Mouse (Mus musculus): ENCODE data around the gene Slc10a2.
"Not testable (repeated sequence)": the region's sequence is repeated elsewhere in the genome, so short reads cannot be mapped to it uniquely, and the experiment has no call there.

The Slc10a2 gene

GRCm38 (mm10) chr8:5105186-5105585 lies at the start of gene Slc10a2:
Gene Slc10a2, minus strand, starts transcription at chr8:5105351.
- DNase-seq (ENCODE audit: low spot score in 2 of 2): no peak

GRCm38 (mm10) chr8:5129322-5129829 lies 24.2 kb upstream of the Slc10a2 start:
- no peak for DNase-seq (ENCODE audit: low spot score in 2 of 2)

DNA sequence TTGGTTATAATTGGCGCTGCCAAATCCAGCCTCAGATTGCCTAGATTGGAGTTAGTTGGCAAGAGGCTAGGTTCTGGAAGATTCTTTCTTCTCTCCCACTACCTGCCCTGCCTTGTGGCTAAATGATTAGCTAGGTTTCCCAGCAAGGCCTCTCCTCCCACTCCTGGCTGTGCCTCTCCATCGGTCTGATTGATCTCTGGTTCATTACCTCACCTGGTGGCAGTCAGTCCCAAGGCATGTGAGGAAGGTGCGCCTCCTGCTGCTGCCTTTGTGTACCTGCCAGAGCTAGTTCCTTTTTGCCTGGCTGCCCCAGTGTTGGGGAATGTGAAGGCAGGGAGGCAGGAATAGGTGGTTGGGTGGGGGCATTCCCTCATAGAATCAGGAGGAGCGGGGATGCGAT lies 1.7 kb upstream of the Slc10a2 start:
- DNase-seq (ENCODE audit: low spot score in 2 of 2): no peak

GRCm38 (mm10) chr8:5095392-5095791 lies 9.8 kb downstream of the Slc10a2 start:
- DNase-seq (ENCODE audit: low spot score in 2 of 2): no peak

DNA sequence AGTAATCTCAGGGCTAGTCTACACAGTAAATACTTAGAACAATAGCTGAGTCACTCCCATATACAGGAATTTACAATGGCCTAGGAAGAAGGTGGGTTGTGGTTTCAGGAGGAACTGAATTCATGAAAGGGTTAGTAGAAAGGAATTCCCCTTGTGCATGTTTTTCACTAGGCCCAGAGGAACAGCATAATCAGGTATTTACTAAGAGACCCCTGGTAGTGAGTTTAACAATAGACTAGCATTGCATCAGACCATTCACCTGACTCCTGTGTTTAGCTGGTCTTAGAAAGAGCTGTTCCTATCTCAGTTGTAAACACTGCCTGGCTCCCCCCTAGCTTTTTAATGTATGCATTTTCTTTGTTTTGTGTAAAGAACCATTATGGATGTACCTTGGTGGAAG lies 11.2 kb downstream of the Slc10a2 start:
- not testable (repeated sequence) for DNase-seq (ENCODE audit: low spot score in 2 of 2)

DNA sequence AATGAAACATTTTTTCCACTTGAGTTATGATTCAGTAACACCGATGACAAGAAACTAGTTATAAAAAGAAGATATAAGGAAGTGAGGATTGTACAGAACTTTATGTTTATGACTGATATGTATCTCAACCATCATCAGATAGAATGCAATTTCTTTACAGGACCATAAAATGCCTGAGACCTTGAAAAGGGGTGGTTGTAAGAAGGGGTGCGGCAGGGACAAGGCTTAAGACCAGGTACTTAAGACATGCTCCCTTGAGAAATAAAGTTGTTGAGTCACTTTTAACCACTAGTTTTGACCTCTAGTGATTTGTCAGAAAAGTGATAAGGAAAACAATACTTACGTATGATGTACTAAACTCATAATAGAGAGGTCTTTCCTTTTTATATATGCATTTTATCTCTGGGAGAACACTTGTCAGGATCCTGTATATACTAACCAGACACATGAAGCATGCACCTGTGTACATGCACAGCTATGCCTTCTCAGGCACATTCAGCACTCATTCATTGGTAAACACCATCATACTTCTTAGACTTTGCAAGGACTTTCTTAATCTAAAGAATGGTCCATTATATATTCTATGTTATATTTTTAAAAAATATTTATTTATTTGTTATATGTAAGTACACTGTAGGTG lies 31.4 kb downstream of the Slc10a2 start:
- no peak for DNase-seq (ENCODE audit: low spot score in 2 of 2)

- no peak for DNase-seq (ENCODE audit: low spot score in 2 of 2)
These were observed 46.3 kb downstream of the Slc10a2 start for GRCm38 (mm10) chr8:5058888-5059287.

- DNase-seq (ENCODE audit: low spot score in 2 of 2): not testable (repeated sequence)
These were observed 60.7 kb downstream of the Slc10a2 start for GRCm38 (mm10) chr8:5044361-5044900.

GRCm38 (mm10) chr8:5038811-5039561 lies 66.2 kb downstream of the Slc10a2 start:
- no peak for DNase-seq (ENCODE audit: low spot score in 2 of 2)

Measured in right cerebral cortex, postnatal 10 days (tissue).